Mouse (Mus musculus) cortical plate, adult 2 months (tissue): ENCODE results near the gene Slc10a7.

Source experiments
- CTCF ChIP-seq: fragments of 200-500 bp; IDR thresholded peaks from 2 replicates; pipeline ENCODE4 v1.5.1; 2011; ENCODE audit warnings: mild to moderate bottlenecking, control low read depth, low read length; ENCODE audit not compliant: insufficient read depth; ENCODE audit errors: extremely low read depth
- POLR2A ChIP-seq: fragments of 200-500 bp; IDR thresholded peaks from 2 replicates; pipeline ENCODE4 v1.6.1; 2011; ENCODE audit warnings: mild to moderate bottlenecking, low read length, control low read depth; ENCODE audit not compliant: insufficient read depth; ENCODE audit errors: extremely low read depth

DNA sequence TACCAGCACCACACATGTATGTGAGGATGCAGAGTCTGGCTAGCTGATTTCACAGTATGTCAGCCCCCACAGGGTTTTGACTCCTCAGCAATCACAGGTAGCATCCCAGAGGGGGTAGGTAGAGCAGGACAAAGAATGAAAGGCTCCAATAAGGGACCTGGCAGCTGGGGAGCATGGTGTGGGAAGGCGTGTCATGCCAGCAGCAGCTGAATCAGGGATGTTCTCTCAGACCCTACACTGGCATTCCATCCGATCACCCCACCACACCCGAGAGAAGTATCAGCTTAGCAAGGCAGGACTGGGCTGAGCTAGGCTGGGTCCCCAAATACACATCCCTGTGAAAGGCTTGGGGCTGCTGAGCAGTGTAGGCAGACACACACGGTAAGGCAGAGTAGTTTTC is 229.2 kb downstream of the Slc10a7 start:
- TF ChIP-seq CTCF = no peak
- TF ChIP-seq POLR2A = no peak
